Comparison of ENCODE assay signal across 9 mouse cellular contexts in the genomic region with DNA sequence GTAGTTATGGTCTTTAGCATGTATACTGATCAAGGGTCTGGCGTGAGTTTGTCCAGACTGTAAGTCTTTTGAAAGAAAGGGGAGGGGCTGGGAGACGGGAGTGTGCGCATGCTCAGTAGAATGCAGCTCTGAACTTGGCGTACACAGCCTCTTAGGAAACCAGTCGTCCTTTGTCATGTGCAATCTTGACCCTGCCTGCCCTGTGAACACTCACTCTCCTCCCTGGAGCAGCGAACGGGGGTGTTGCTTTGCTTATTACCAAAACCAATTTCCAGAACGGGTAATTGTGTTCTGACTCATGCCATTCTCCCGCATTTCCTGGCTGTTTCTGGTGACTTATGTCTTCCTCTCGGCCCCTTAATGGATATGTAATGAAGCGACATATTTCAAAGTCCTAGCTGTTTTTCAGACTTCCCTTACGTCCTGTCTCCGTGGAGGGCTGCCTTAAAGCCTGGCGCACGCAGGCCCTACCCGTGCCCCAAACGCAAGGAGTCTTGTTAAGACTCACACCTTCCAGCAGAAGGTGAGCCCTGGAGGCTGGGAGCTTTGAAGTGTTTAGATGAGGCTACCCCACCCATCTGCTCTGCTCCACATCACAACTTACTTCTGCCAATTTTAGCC.
DNase-seq lines count a peak whose midpoint lies in the region; ATAC-seq and TF ChIP-seq lines count a peak whose summit lies in the region.
"Had no signal": no experiment of that assay in that cellular context is flagged by ENCODE, and none has a peak within 500 bp of the region (broad histone marks: within the 10 kb centered on the region; RNA-seq: fewer than 3 reads in every experiment).

No protein-coding gene starts in this region.

- peak; percentile 65; the same call in 1 of the 2 replicates for ATAC-seq in kidney, postnatal 0 days (replicated peaks; ENCODE audit: low FRiP score, low read depth)
- ATAC-seq in midbrain, embryonic 15.5 days (replicated peaks) = no peak

- no peak for TF ChIP-seq CTCF in kidney, postnatal 0 days (IDR thresholded peaks at IDR 0.05; ENCODE audit: low read depth)

- no peak overlapping the region; the same call in 1 of the 2 replicates for H3K27ac ChIP-seq in kidney, postnatal 0 days
- H3K27ac ChIP-seq in midbrain, embryonic 15.5 days = no peak overlapping the region

- DNase-seq in heart, adult 9 months (ENCODE audit: low spot score in 2 of 2) = peak; percentile 4 to 6
- no peak for DNase-seq in heart, adult 8-10 months (ENCODE audit: low spot score)
- peak; percentile 22 for DNase-seq in gastrocnemius, postnatal 25 days
- DNase-seq in kidney, postnatal 0 days (ENCODE audit: low spot score) = peak; percentile 94
- peak; percentile 52 for DNase-seq in mesoderm, embryonic 11.5 days (ENCODE audit: low read depth, low spot score)
- DNase-seq in spleen, postnatal 10 days (ENCODE audit: low spot score in 2 of 2) = no peak
- no peak for DNase-seq in urinary bladder, adult 2 months (ENCODE audit: low spot score)

- H3K4me3 ChIP-seq in kidney, postnatal 0 days (replicated peaks; ENCODE audit: low read depth, low read length) = peak overlapping the region; percentile 14; the same call in 1 of the 2 replicates
- H3K4me3 ChIP-seq in midbrain, embryonic 15.5 days = no peak overlapping the region
- H3K4me3 ChIP-seq: erythroblast, embryonic 14.5 days had no signal

- H3K27me3 ChIP-seq in kidney, postnatal 0 days (ENCODE audit: insufficient read depth, low read length) = no peaks in the 10 kb centered on the region
- H3K27me3 ChIP-seq in midbrain, embryonic 15.5 days (replicated peaks) = no peaks in the 10 kb centered on the region

- 20% methylated on average over 17 of the region's 17 CpGs for WGBS in kidney, postnatal 0 days
- WGBS in midbrain, embryonic 15.5 days = 77% methylated on average over 17 of the region's 17 CpGs

- no peaks in the 10 kb centered on the region for H3K9me3 ChIP-seq in kidney, postnatal 0 days (replicated peaks; ENCODE audit: low read length)
- no peaks in the 10 kb centered on the region for H3K9me3 ChIP-seq in midbrain, embryonic 15.5 days

- H3K4me2 ChIP-seq in kidney, postnatal 0 days (ENCODE audit: low read length) = peak overlapping the region; percentile 38; the same call in 1 of the 2 replicates
- H3K4me2 ChIP-seq in midbrain, embryonic 15.5 days = no peak overlapping the region

- H3K9ac ChIP-seq in kidney, postnatal 0 days (ENCODE audit: low read depth, low read length) = no peak overlapping the region
- H3K9ac ChIP-seq in midbrain, embryonic 15.5 days = no peak overlapping the region

- no peaks in the 10 kb centered on the region for H3K36me3 ChIP-seq in kidney, postnatal 0 days (ENCODE audit: insufficient read depth, low read length)
- H3K36me3 ChIP-seq in midbrain, embryonic 15.5 days (replicated peaks) = no peaks in the 10 kb centered on the region

- no peaks in the 10 kb centered on the region for H3K4me1 ChIP-seq in kidney, postnatal 0 days (replicated peaks; ENCODE audit: insufficient read depth, low read length)
- no peaks in the 10 kb centered on the region; the same call in 1 of the 2 replicates for H3K4me1 ChIP-seq in midbrain, embryonic 15.5 days

Comparison
In these comparisons a context has a peak if more than half of its experiments do, and no peak if none do; other contexts are left out.
1. DNase-seq: peak in heart, adult 9 months (2 of 2), gastrocnemius, postnatal 25 days (single experiment), kidney, postnatal 0 days (single experiment) and mesoderm, embryonic 11.5 days (single experiment); none in heart, adult 8-10 months (single experiment), spleen, postnatal 10 days (0 of 2) and urinary bladder, adult 2 months (single experiment).